Comparison of ENCODE assay signal across 19 mouse cellular contexts in the genomic region with DNA sequence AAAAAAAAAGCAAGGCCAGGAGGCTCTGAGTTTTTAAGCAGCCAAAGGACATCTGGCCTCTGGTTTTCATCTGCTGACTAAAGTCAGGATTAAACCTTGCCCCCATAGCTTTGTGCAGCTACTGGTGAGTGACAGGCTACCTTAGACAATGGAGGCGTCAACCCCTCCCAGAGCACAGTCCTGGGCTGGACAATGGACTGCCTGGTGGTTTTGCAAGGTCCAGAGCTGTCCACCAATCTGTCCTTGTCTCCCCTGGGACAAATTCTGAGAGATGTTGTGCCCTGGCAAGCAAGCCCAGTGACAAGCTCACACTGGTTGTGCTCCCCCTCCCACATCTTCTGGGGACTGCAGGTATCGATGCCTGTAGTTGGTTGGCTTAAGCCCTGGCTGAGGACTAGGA. TPM values are rescaled to one million over a fixed set of nuclear protein-coding genes. Genes with fewer than 3 reads are reported as not detected.
"Had no signal": no experiment of that assay in that cellular context is flagged by ENCODE, and none has a peak within 500 bp of the region (broad histone marks: within the 10 kb centered on the region; RNA-seq: fewer than 3 reads in every experiment).

No protein-coding gene starts in this region.

- H3K9me3 ChIP-seq: intestine, embryonic 15.5 days; liver, embryonic 13.5 days; neural tube, embryonic 13.5 days; stomach, embryonic 15.5 days had no signal

- H3K27ac ChIP-seq: intestine, embryonic 15.5 days; left cerebral cortex, adult 2 months; liver, embryonic 13.5 days; neural tube, embryonic 13.5 days; stomach, embryonic 15.5 days had no signal

- H3K27me3 ChIP-seq: intestine, embryonic 15.5 days; liver, embryonic 13.5 days; stomach, embryonic 15.5 days had no signal

- H3K4me3 ChIP-seq: intestine, embryonic 15.5 days; left cerebral cortex, adult 2 months; liver, embryonic 13.5 days; myocyte; neural tube, embryonic 13.5 days; stomach, embryonic 15.5 days had no signal

- H3K36me3 ChIP-seq: liver, embryonic 13.5 days; neural tube, embryonic 13.5 days; stomach, embryonic 15.5 days had no signal

- H3K9ac ChIP-seq: intestine, embryonic 15.5 days; liver, embryonic 13.5 days; neural tube, embryonic 13.5 days; stomach, embryonic 15.5 days had no signal

- ATAC-seq: intestine, embryonic 15.5 days had no signal

- DNase-seq: kidney, adult 8-10 months; layer of hippocampus, postnatal 36 days; liver, embryonic 13.5 days; lung, adult 2 months; lung, postnatal 14 days; lung, postnatal 4 days; retina, postnatal 1 day; right cerebral cortex, postnatal 25 days; spleen, adult 18-20 months; thymus, postnatal 25 days had no signal

- H3K4me1 ChIP-seq: intestine, embryonic 15.5 days; liver, embryonic 13.5 days; stomach, embryonic 15.5 days had no signal

- H3K4me2 ChIP-seq: intestine, embryonic 15.5 days; liver, embryonic 13.5 days; neural tube, embryonic 13.5 days; stomach, embryonic 15.5 days had no signal

RNA-seq across cellular contexts. Expression of a gene that starts 31.1 kb away (rescaled TPM):
- polyA plus RNA-seq: kidney, embryonic 16.5 days; limb, embryonic 11.5 days; liver, adult 2 months; liver, embryonic 16.5 days; myocyte had no signal
